Mouse (Mus musculus): ENCODE results near the gene Ccdc73.

Ccdc73 gene

DNA sequence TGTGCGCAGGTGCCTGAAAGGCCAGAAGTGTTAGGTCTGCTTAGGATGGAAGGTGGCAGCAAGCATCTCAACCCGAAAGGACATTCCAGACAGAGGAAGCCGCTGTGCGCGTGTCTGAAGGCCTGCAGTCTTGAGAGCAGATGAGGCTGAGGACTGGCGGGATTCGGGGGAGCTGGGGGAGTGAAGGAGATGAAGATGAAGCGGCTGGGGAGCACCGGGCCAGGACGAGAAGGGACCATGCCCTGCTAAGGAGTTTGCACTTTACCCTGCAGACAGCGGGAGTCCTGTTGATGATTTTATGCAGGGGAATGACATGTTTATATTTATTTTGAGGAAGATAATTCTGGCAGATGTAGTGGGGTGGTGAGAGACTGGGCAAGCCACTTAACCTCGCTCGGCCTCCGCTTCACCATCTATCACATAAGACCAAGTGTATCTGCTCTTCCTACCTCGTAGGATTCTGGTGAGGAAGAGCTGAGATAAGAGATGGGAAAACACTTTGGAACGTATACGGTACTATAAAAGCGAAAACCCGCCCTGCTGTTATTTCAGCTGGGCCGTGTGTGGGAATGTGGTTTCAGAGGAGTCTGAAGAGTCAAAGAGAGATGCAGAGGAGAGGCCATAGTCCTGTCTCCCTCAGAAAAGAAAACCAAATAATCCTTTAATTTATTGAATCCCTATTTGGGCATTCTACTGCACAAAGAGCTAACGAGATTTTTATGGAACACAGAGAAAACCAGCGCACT, 159.5 kb downstream of the Ccdc73 start:
- no peak for DNase-seq (ENCODE audit: low read depth)

DNA sequence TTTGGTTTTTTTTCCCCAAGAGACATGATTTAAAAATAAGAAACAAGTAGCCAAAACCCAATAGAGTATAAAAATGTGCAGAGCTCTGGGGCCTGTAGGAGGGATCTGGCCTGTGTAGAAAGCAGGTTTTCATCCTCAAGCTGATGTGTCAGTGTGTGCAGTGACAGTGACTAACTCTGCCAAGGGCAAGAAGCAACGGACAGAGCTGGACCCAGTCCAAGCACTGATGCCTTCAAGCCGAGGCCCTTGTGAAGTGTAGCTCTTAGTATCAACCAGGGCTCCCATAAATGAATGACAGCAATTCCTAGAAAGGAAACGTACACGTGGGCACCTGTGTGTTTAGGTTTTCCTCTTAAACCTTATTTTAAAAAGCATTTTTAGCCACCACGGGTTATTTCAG, 161.2 kb downstream of the Ccdc73 start:
- DNase-seq (ENCODE audit: low read depth), result no peak

DNA sequence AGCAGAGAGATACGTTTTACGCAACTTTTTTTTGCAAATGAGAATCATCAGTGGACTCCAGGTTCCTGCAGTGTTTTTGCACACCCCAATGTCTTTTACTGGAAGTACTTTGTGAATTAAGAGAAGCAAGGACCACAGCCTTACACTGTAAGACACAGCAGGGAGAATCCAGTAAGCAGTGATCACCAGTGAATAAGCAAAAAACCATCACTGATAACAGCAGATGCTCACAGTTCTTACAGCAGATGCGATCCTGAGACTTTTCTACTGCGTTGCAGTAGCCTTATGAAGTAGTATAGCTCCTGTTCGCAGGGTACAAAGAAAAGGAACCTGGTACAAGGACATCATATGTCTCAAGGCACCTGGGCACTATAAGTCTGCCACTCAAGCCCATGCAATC, 162.9 kb downstream of the Ccdc73 start:
- no peak for DNase-seq (ENCODE audit: low read depth)

DNA sequence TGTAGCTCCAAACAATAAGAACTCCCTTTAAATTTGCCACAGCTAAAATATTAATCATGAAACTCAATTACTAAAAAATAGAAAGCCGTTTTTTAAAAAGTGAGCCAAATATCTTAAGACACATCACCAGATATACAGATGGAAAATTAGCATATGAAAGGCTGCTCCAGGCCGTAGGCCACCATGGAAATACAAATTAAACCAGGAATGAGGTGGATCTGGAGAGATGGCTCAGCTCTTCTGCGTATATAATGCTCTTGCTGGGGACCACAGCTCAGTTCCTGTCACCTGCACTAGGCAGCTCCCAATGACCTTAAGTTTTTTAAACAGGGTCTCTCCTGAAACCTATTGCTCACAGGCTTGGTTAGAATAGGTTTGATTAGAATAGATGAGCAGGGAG, 166.5 kb downstream of the Ccdc73 start:
- DNase-seq (ENCODE audit: low read depth), result no peak

DNA sequence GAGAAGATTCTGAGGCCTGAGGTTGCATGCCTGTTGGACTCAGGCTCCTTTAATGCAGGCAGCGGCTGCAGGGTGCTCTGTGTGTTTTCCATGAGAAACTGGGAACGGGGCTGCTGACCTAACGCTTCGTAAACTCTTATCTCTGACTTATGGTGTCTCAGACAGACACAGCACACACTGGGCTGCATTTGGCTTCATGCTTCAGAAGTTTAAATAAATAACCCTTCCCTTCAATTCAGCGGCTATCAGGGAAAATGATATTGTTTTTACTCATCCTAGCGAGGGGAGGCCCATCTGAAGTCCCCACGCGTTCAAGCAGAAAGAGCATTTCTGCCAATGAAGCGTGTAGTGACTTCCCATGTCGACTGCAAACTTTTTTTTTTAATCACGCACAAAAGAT, 168.4 kb downstream of the Ccdc73 start:
- no peak for DNase-seq (ENCODE audit: low read depth)

DNA sequence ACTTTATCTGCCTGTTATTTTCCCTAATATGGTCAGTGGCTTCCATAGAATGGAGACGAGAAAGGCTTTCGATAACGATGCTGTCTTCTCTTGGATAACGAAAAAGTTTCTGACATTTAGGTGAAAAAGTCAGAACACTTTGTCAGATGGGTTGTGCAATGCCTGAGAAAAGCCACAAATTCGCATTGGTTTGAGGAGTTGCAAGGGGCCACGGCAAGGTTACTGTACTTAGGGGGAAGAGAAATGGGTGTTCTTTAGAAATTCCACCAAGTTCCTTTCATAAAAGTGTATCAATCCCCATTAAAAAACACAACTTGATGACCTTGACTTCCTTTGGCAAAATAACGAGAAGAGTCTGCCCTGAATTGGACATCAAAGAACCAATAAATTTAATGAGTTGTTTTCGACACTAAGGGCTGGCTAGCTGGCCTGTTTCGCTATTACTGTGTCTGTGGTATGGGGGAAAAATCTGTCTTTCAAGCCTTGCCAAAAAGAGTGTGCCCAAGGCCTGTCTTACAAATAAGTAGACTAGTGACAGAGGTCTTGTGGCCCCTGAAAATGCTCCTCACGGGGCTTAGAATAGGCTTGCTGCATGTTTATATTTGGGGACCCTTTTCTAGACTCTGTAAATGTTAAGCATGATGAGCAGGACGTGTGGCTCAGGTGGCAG, 168.9 kb downstream of the Ccdc73 start:
- DNase-seq (ENCODE audit: low read depth), result no peak

DNA sequence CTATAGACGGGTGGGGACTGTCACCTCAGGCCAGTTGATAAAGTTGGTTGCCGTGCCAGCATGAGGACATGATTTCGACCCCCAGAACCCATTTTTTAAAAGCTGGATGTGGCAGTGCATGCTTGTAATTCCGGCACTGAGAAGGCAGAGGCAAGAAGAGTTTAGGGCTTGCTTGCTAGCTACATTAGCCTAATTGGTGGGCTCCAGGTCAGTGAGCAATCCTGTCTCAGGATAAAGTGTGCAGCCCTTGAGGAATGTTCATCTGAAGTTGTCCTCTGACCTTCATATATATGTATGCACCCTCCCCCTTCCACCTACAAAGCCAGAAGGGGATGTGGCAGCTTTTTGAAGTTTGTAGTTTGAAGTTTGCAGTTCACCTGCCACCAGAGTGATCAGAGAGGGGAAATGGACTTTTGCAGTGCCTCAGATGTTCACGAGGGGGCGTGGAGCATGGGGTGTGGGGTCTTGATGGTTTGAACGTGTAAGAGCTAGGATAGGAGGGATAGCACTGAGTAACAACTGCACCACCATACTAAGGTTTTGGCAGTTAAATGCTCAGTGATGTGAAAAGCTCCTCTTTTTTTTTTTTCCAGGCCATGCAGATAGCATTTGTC, 170.5 kb downstream of the Ccdc73 start:
- DNase-seq (ENCODE audit: low read depth), result no peak

DNA sequence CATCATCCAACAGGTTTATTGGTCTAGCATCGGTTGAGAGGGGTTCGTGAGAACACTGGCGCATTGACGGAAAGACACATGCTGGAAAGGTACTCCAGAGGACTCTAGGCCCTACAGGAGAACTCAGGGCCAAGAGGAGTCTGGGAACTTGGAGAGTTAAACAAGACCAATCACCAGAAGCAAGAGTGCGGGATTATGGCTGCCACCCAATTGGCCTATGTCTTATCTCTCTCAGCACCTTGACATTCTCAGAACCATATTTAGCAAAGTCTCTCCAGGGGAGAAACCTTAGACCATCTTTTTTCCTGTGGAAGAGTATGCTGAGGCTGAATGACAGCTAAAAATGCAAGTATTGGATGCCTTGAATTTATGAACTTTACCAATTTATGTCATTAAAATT, 171.3 kb downstream of the Ccdc73 start:
- no peak for DNase-seq (ENCODE audit: low read depth)

DNA sequence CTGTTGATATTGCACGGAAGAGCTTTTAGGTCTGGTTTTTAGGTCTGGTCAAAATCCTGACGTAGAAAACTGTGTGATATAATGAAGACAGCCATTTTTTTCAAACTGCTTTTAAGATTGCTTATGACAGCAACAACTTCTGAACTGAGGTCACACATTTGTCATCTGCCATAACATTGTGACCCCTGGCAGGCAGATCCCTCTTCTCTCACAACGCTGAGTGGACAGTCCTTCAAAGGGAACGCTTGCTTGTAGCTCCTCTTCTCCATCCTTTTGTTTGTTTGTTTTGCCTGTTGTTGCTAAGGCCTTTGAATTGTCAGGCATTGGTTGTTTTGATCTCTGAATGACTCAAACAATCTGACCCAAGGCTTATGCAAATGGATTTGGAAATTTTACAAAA, 173.3 kb downstream of the Ccdc73 start:
- no peak for DNase-seq (ENCODE audit: low read depth)

DNA sequence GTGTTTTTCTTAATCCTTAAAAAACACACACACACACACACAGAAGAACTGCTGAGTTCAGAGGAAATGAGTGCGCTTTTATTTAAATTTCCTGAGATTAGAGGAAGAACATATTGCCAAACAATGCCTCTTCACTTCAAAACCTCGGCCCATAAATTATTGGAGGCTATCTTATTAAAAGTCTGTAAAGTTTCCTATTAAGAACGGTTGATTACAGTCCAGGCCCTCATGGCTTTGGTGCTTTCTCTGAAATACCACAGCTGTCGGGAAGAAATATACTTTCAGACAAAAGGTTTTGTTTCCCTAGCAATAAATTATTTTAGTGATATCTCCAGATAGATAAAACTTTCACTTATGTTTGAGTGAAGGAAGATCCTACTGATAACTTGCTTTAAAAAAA, 175.5 kb downstream of the Ccdc73 start:
- DNase-seq (ENCODE audit: low read depth), result no peak

DNA sequence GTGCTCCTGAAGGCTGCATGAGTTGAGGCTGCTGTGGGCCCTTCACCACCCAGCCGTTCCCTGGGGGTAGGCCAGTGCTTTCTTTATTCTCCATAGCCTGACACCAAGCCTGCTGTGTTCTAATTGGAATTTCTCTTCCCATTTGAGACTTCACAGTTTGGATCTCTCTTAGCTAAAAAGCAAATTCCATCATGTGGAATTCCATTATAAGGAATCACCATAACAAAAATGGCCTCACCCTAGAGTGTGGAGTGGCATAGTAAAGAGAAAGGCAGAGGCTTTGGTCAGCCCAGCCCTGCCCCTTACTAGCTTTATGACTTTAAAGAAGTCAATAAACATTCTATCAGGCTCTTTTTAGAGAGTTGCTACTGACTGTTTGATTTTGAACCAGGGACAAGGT, 180.7 kb downstream of the Ccdc73 start:
- no peak for DNase-seq (ENCODE audit: low read depth)

DNA sequence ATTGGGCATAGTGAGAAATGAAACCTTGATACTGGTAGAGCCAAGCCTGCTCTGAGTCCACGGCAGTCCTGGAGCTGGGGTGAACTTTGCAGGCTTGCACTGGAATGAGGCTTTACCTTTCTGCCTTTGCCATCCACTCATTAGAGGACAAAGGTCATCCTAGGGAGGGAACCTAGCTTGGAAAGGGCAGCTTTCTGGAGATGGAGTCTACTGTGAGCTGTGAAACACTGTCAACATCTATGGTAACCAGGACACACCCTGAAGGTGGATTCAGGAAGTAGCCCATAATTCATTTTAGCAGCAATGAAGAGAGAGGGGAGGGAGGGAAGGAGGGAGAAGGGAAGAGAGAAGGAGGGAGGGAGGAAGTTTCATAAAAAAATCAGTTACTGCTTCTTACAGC, 187.9 kb downstream of the Ccdc73 start:
- no peak for DNase-seq (ENCODE audit: low read depth)

DNA sequence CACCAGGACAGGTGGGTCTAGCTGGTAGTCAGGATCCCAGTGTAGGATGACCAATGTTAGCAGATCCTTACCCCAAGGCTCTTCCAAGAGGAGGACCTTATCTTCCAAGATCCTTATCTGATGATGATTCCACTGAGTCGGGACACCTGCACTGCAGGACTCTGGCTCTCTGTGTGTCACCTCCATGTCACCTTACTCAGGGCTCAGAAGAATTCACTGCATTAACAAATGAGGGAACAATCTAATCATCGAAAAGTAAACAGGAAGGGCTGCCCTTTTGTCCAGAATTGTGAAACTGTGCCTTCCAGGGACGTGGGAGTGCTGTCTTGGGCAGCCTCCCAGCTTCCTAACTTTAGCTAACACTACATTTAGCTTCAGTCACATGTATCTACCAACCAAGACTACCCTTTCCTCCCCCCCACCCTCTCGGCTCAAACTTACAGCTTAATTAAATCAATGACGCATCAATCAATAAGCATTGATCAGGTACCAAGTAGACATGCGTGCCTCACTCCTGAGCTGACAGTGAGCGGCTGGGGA, 191.0 kb downstream of the Ccdc73 start:
- DNase-seq (ENCODE audit: low read depth), result no peak

DNA sequence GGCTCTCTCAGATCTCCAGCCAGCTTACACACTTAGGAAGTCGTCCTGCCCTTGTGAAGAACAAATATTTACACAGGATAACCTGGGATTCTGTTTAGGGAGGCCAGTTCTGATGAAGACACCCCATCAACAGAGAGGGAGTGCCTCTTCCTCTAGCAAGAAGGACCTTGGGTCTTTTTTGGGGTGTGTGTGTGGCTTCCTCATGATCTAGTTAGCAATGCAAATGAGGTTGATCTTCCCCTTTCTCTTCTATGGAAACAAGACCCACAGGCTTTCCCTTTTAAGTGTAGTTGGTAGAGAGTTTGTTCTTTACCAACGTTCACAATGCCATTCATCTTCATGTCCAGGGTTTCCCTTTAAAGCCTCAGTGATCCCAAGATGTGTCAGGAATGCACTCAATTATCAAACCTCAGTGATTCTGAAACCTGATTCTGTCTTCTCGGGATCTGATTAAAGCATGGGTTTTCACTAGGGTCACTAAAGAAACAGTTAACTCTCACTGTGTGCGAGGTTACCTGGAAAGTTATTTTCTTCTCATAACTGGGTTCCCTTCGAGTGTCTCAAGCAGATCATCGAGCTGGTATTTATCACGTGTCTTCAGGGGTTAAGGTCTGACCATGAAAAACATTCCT, 195.3 kb downstream of the Ccdc73 start:
- DNase-seq (ENCODE audit: low read depth), result no peak

All from induced T-regulatory cell, adult 2 months (primary cell).